Mouse (Mus musculus): ENCODE measurements around the gene Cacna1a. TPM values are rescaled to one million over a fixed set of nuclear protein-coding genes. Genes with fewer than 3 reads are reported as not detected.

Gene Cacna1a
- total and polyA plus RNA-seq, 2 experiments from 2014 or later: 16.5 to 70.5 TPM

DNA sequence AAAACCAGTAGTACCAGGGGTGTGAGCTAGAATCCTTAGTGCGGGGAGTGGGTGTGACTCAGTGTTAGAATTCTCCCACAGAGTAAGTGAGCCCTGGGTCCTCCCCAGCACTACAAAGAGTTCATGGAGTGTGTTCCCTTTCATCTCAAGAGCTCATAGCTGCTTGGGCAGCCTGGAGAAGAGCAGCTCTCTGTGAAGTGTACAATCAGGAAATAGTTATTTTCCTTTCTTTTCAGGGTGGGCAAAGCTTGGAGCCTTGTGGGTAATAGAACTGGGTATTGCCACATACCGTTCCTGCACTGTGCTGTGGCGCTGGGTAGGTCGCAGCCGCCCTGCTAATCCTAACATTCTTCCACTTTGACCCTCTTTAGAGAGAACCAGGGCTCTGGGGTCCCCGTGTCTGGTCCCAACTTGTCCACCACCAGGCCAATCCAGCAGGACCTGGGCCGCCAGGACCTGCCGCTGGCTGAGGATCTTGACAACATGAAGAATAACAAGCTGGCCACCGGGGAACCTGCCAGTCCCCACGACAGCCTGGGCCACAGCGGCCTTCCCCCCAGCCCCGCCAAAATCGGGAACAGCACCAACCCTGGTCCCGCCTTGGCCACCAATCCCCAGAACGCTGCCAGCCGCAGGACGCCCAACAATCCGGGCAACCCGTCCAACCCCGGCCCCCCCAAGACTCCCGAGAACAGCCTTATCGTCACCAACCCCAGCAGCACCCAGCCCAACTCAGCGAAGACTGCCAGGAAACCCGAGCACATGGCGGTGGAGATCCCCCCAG, 177.5 kb downstream of the Cacna1a start:
- DNase-seq (ENCODE audit: low spot score): no peak
- Histone ChIP-seq H3K9me3 (ENCODE audit: low read length) (no peaks in the 10 kb centered on the region), H3K27ac (no peak overlapping the region), H3K27me3 (ENCODE audit: insufficient read depth, low read length) (no peaks in the 10 kb centered on the region), H3K4me1 (ENCODE audit: insufficient read depth, low read length) (no peaks in the 10 kb centered on the region), H3K4me2 (ENCODE audit: low read depth, low read length) (no peak overlapping the region), H3K9ac (replicated peaks; ENCODE audit: low read length) (no peak overlapping the region), H3K36me3 (ENCODE audit: insufficient read depth, low read length) (peaks cover 13% of the 10 kb centered on the region; the same call in 1 of the 2 replicates), H3K4me3 (ENCODE audit: low read length) (no peak overlapping the region)
- no peak for ATAC-seq
- TF ChIP-seq CTCF (IDR thresholded peaks at IDR 0.05; ENCODE audit: low read depth): no peak
- WGBS: 77% methylated on average over 25 of the region's 25 CpGs

DNA sequence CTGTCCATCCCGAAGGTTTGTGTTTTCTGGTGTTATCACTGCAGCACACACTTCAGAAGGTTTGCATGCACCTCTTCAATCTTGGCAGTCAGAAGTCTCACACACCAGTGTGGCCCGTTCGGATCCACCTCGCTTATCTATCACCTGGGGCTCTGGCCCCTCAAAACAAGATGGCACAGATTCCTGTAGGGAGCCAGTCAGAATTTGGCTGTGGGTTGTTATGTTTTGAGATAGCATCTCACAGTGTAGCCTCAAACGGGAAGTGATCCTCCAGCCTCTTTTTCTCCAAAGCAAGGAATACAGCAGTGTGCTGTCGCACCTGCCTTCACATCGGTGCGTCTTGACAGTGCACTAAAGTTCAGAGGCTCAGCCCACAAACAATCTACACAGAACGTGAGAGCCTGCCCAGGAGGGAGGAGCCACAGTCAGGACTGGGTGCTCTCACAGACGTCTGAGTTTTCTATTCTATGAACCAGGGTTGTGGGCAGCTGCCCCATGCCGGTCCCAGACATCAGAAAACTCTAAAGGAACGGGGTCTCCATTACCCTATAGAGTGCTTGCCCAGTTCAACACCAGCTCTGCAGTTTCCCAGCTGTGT, 178.7 kb downstream of the Cacna1a start:
- no peak for ATAC-seq
- H3K4me3 ChIP-seq (ENCODE audit: low read length): no peak overlapping the region
- peaks cover 17% of the 10 kb centered on the region; the same call in 1 of the 2 replicates for H3K36me3 ChIP-seq (ENCODE audit: insufficient read depth, low read length)
- H3K9ac ChIP-seq (replicated peaks; ENCODE audit: low read length): no peak overlapping the region
- no peaks in the 10 kb centered on the region for H3K27me3 ChIP-seq (ENCODE audit: insufficient read depth, low read length)
- DNase-seq (ENCODE audit: low spot score): no peak
- TF ChIP-seq CTCF (IDR thresholded peaks at IDR 0.05; ENCODE audit: low read depth): no peak
- H3K4me2 ChIP-seq (ENCODE audit: low read depth, low read length): no peak overlapping the region
- H3K27ac ChIP-seq: no peak overlapping the region
- WGBS: 84% methylated on average over 12 of the region's 12 CpGs
- no peaks in the 10 kb centered on the region for H3K4me1 ChIP-seq (ENCODE audit: insufficient read depth, low read length)
- H3K9me3 ChIP-seq (ENCODE audit: low read length): no peaks in the 10 kb centered on the region

DNA sequence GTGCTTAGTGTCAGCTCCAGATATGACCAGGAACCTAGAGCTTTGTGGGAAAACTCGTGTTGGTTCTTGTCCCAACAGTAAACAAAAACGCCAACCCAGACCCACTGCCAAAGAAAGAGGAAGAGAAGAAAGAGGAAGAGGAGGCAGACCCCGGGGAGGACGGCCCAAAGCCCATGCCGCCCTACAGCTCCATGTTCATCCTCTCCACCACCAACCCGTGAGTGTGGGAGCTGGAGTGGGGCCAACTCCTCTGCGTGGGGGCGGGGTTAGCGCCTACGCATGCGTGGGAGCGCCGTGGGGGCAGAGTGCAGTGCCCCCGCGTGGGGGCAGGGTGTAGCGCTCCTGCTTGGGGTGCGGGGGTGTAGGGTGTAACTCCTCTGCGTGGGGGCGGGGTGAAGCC, 179.3 kb downstream of the Cacna1a start:
- DNase-seq (ENCODE audit: low spot score): no peak

DNA sequence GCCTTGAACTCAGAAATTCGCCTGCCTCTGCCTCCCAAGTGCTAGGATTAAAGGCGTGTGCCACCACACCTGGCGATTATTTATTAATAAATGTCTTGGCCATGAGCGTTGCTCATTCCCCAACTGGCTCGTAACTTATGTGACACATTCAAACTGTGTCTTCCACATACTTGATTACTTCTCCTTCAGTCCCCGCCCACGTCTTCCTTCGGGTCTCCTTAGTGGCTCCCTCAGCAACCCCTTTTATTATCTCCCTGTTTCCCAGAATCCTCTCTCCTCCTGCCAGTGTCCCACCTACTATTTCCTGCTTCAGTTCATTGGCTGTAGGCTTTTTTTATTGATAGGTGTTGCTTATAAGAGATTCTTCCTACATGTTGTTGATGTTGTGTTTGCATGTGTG, 180.5 kb downstream of the Cacna1a start:
- H3K4me3 ChIP-seq (ENCODE audit: low read length): no peak overlapping the region
- no peak for DNase-seq (ENCODE audit: low spot score)
- H3K4me2 ChIP-seq (ENCODE audit: low read depth, low read length): no peak overlapping the region
- 83% methylated on average over 8 of the region's 8 CpGs for WGBS
- ATAC-seq: no peak
- H3K9me3 ChIP-seq (ENCODE audit: low read length): no peaks in the 10 kb centered on the region
- H3K27me3 ChIP-seq (ENCODE audit: insufficient read depth, low read length): no peaks in the 10 kb centered on the region
- no peak for TF ChIP-seq CTCF (IDR thresholded peaks at IDR 0.05; ENCODE audit: low read depth)
- no peak overlapping the region for H3K27ac ChIP-seq
- no peak overlapping the region for H3K9ac ChIP-seq (replicated peaks; ENCODE audit: low read length)
- H3K36me3 ChIP-seq (ENCODE audit: insufficient read depth, low read length): peaks cover 28% of the 10 kb centered on the region; the same call in 1 of the 2 replicates
- H3K4me1 ChIP-seq (ENCODE audit: insufficient read depth, low read length): no peaks in the 10 kb centered on the region

More for the DNA sequence above, 179.3 kb downstream of the Cacna1a start:
- WGBS: 82% methylated on average over 19 of the region's 19 CpGs
- H3K9ac ChIP-seq (replicated peaks; ENCODE audit: low read length): no peak overlapping the region
- H3K4me1 ChIP-seq (ENCODE audit: insufficient read depth, low read length): no peaks in the 10 kb centered on the region
- TF ChIP-seq CTCF (IDR thresholded peaks at IDR 0.05; ENCODE audit: low read depth): no peak
- peaks cover 22% of the 10 kb centered on the region; the same call in 1 of the 2 replicates for H3K36me3 ChIP-seq (ENCODE audit: insufficient read depth, low read length)
- no peak overlapping the region for H3K4me3 ChIP-seq (ENCODE audit: low read length)
- no peaks in the 10 kb centered on the region for H3K27me3 ChIP-seq (ENCODE audit: insufficient read depth, low read length)
- no peak overlapping the region for H3K4me2 ChIP-seq (ENCODE audit: low read depth, low read length)
- H3K27ac ChIP-seq: no peak overlapping the region
- no peaks in the 10 kb centered on the region for H3K9me3 ChIP-seq (ENCODE audit: low read length)
- no peak for ATAC-seq

DNA sequence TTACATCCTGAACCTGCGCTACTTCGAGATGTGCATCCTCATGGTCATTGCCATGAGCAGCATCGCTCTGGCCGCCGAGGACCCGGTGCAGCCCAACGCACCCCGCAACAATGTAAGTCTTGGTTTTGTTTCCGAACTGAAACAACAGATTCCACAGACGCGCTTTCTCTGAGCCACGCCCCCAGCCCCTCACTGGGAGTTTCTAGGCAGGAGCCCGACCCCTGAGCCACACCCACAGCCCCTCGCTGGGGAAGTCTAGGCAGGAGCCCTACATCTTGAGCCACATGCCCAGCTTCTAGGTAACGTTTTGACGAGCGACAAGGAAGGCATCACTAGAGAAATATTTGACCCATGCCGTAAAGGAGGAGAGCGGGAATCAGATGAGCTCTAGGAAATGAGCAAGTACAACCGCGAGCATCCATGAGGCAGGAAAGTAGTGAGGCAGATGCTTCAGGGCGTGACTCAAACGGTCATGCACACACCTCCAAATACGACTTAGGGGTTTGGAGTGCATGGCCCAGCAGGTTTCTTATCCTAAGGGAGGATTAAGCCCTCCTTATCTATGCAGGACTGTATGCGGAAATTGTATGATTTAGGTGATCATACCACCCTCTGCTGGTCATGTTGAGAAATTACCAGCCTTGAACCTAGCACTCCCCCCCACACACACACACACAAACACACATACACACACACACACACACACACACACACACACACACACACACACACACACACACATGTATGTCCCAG, 181.9 kb downstream of the Cacna1a start:
- Histone ChIP-seq H3K9me3 (ENCODE audit: low read length) (no peaks in the 10 kb centered on the region), H3K4me3 (ENCODE audit: low read length) (no peak overlapping the region), H3K4me2 (ENCODE audit: low read depth, low read length) (no peak overlapping the region), H3K27ac (no peak overlapping the region), H3K9ac (replicated peaks; ENCODE audit: low read length) (no peak overlapping the region), H3K36me3 (ENCODE audit: insufficient read depth, low read length) (peaks cover 34% of the 10 kb centered on the region; the same call in 1 of the 2 replicates), H3K4me1 (ENCODE audit: insufficient read depth, low read length) (no peaks in the 10 kb centered on the region), H3K27me3 (ENCODE audit: insufficient read depth, low read length) (no peaks in the 10 kb centered on the region)
- DNase-seq (ENCODE audit: low spot score) (peak; percentile 67), ATAC-seq (peak; percentile 64)
- 49% methylated on average over 25 of the region's 25 CpGs for WGBS
- TF ChIP-seq CTCF (IDR thresholded peaks at IDR 0.05; ENCODE audit: low read depth): peak; percentile 74

DNA sequence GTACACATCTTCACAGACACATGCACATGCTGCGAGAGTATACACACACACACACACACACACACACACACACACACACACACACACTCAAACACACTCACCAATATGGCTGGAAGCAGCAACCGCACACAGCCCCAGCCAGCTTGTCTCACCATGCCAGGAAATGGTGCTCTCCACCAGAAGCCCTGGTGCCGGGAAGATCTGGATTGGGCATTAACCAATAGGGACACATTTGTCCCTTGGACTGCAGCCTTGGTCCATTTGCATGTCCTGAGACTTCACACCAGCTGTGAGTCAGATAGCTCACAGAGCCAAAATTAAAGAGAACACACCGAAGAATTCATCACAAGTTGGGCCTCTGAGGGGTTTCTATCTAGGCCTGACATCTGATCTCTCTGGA, 189.2 kb downstream of the Cacna1a start:
- Histone ChIP-seq H3K36me3 (ENCODE audit: insufficient read depth, low read length) (peaks cover 16% of the 10 kb centered on the region; the same call in 1 of the 2 replicates), H3K4me3 (ENCODE audit: low read length) (no peak overlapping the region), H3K9me3 (ENCODE audit: low read length) (no peaks in the 10 kb centered on the region), H3K9ac (replicated peaks; ENCODE audit: low read length) (no peak overlapping the region), H3K27ac (no peak overlapping the region), H3K4me1 (ENCODE audit: insufficient read depth, low read length) (no peaks in the 10 kb centered on the region), H3K4me2 (ENCODE audit: low read depth, low read length) (no peak overlapping the region), H3K27me3 (ENCODE audit: insufficient read depth, low read length) (no peaks in the 10 kb centered on the region)
- TF ChIP-seq CTCF (IDR thresholded peaks at IDR 0.05; ENCODE audit: low read depth): no peak
- DNase-seq (ENCODE audit: low spot score) (no peak), ATAC-seq (no peak)
- 73% methylated on average over 4 of the region's 4 CpGs for WGBS

Data from hindbrain, postnatal 0 days (tissue).